Mouse (Mus musculus) heart, postnatal 14 days (tissue): ENCODE results near the gene Aldh3b3. TPM values are rescaled to one million over a fixed set of nuclear protein-coding genes. Genes with fewer than 3 reads are reported as not detected.
"Not testable (repeated sequence)": the region's sequence is repeated elsewhere in the genome, so short reads cannot be mapped to it uniquely, and the experiment has no call there.

ENCODE experiments used
- DNase-seq, 2 experiments: peaks; one replicate each; pipeline ENCODE4 v3.0.0; 2021 to 2022
- intact Hi-C: fragments of 180-260 bp; cut with DNase I; formaldehyde crosslinking; loops from one replicate; pipeline ENCODE4 v1.15.1; 2025
- total RNA-seq, 2 experiments: library from RNA; stranded (reverse); gene quantifications; 2 replicates each; pipeline ENCODE4 v1.2.3; 2021

Gene Aldh3b3
- total RNA-seq, 2 experiments from 2014 or later: 0.12 to 0.31 TPM

DNA sequence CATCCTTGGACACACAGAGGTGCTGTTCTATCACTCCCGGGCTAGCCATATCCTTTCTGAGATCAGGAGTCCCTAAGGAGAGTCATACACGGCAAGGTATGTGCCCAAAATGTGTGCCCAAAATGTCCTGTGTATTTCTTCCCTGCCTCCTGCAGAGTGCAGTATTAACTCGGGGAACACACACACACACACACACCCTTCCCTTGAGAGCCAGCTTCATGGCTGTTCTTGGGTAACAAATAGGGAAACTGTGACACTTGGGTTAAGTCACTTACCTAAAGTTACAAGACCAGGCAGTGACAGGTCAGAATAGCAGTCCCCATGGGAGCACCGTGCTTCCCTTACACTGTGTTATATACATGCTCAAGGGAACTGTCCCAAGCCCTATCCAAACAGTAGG lies 5.6 kb downstream of the Aldh3b3 start:
- DNase-seq: no peak
- intact Hi-C loops: no loop called here

DNA sequence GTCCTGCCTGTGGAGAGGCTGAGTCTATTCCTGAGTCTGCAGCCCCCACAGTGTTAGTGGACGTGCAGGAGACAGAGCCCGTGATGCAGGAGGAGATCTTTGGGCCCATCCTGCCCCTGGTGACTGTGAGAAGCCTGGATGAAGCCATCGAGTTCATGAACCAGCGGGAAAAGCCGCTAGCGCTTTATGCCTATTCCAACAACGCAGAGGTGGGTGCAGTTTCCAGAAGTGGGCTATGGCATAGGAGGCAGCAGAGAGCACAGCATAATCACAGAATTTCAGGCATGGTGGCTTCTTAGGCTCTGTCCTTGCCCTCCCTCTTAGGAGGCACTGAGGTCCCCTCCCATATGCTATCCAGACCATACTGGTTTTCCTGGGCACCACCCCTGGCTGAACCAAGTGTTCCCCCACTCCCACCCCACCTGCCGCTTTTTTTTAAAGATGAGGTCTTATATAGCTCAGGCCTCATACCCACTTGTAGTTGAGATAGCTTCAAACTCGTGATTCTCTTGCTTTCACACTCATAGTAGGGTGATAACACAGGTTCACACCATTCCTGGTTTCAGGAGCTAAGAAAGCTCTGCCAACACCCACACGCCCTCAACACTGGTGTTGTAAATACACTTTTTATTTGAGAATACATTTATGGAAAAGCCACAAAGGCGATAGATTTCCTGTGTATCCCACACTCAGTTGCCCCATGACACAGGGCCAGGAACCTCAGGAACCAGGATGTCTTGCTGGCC lies 8.1 kb downstream of the Aldh3b3 start:
- DNase-seq: no peak
- intact Hi-C loops: no loop called here

DNA sequence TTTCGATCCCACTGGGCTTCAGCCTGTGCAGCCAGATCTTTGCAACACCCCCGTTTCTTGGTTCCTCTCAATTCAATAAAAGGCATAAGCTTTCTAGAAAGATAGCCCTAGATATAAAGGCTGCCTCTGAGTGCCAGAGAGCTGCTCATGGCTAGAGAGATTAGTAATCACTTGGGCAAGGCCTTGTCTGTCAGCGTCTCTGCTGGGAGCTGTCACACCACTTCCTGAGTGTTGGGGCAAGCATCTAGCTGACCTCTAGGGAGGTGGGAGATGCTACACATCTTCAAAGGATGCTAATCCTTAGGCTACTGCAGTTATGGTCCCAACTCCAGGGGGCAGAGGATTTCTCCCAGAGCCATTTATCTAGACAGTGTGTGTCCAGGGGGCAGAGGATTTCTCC lies 8.8 kb downstream of the Aldh3b3 start:
- intact Hi-C loops: no loop called here
- DNase-seq: no peak

DNA sequence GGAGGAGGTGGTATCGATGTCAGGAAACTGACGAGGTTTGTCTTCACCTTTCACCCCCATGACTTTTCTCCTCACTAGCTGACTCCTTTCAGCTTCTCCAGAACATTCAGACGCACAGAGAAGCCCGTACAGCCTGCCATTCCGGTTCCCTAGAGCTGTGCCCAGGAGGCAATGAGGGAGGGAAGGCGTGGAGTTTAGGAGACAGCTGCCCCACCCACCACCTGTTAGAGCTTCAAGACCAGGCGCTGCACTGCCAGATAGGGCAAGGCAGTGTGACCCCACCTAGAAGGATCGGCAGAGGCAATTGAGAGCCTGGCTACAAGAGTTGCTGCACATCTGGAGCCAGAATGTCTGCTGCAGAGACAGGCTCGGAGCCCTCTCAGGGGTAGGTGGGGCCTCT lies 13.8 kb downstream of the Aldh3b3 start, which contains the start of gene Aldh3b2:
TSS of gene Aldh3b2 (plus strand) at position 100 of the 400 bp plus-strand sequence.
- DNase-seq: no peak
- intact Hi-C loops: loop anchor here (2.0 kb wide), 1 partner anchor 21 kb away; no protein-coding TSS in a partner anchor

DNA sequence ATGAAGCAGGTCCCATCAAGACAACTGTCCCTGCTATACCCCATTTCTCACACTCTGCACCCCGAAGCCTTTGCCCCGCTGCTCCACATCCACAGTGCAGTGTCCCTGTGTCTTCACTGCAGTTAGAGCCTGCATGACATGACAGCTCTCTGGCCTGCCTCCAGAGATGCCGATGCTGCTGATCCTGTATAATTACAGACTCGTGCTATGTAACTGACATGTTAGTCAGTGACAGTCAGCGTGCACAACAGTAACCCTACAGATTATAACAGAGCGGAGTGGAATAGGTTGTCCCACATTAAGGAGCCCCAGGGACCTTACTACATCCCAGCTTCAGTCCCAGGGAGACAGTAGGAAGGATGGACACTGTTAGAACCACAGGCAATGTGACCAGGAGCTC lies 16.2 kb downstream of the Aldh3b3 start:
- intact Hi-C loops, DNase-seq: not testable (repeated sequence)

DNA sequence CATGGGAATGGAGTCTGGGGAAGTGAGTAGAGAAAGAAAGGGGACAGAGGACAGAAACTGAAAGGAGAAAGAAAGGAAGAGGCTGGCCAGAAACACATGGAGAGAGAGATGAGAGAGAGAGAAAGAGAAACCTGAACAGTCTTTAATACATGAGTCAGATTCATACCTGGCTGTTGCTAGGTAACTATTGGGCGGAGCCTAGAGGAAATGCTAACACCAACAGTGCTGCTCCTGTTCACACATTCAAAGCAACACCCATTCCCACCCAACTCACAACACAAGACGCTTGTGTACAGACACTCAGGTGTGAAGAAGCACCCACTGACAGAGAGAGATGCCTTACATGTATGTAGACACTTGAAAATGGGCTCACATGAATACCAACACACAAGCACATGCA lies 17.4 kb downstream of the Aldh3b3 start:
- DNase-seq: no peak
- intact Hi-C loops: no loop called here

DNA sequence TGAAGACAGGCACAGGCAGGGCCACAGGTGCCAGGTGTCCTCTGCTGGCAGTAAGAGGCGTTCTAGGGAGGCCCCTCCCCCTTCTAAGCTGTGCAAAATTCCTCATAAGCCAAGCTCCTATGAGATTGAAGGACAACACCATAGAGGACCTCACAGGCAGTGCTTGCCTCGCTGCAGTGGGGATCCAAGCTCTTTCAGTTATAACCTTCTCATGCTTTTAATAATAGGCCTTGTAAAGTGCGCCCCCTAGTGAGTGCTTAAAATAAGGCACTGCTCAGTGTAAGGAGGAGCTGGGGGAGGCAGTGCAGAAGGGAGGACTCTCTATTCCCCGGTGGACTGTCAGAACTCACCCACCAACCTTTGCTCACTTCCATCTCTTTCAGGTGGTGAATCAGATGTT lies 21.9 kb downstream of the Aldh3b3 start:
- DNase-seq: peak; percentile 76 to 90
- intact Hi-C loops: loop anchor here (2.0 to 5.0 kb wide), 4 partner anchors 34 to 253 kb away; partner anchors contain the start of gene Kmt5b

DNA sequence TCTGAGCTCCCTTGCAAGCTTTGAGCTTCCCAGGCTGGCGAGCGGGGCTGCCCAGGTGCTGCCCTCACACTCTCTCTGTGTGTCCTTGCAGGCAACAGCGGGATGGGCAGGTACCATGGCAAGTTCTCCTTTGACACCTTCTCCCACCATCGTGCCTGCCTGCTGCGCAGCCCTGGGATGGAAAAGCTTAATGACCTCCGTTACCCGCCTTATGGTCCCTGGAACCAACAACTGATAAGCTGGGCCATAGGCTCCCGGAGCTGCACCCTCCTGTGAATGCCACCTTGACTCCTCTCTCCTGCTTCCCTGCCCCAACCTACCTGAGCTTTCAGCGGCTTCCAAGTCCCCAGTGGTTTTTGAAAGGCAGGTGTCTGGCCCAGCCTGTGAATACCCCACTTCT lies 22.5 kb downstream of the Aldh3b3 start:
- intact Hi-C loops: loop anchor here (2.0 to 5.0 kb wide), 4 partner anchors 34 to 254 kb away; partner anchors contain the start of gene Kmt5b
- no peak for DNase-seq

DNA sequence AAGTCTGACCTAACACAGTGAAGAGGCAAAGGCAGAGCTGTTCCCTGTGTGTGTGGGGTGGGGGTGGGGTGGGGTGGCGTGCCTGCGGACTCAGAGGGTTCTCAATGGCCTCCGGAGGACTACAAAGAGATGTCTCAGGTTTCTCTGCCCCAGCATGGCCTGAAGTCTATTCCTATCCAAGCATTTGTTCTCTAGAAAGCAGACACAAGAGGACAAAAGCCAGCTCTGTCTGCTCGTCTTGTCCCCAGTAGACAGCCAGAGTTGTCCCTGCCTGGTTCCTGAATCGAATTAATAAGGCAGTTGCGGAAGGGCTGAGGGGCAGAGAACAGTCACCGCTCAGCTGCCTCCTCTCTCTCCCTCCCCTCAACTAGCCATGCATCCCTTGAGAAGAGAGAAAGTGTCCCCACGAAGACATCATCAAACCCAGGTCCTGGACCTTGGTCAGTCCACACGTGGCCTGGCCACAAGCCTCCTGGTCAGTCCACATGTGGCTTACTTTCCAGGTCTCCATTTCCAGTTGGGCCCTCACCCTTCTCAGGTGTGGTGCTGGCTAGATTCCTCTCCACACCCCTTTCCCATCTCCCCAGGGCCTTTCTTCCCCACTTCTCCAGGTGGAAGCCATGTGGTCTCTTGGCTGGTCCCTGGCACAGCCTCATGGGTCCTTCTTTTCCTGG lies 25.2 kb downstream of the Aldh3b3 start:
- intact Hi-C loops: loop anchor here (5.0 kb wide), 3 partner anchors 96 to 256 kb away; partner anchors contain the start of gene Kmt5b
- DNase-seq: no peak

DNA sequence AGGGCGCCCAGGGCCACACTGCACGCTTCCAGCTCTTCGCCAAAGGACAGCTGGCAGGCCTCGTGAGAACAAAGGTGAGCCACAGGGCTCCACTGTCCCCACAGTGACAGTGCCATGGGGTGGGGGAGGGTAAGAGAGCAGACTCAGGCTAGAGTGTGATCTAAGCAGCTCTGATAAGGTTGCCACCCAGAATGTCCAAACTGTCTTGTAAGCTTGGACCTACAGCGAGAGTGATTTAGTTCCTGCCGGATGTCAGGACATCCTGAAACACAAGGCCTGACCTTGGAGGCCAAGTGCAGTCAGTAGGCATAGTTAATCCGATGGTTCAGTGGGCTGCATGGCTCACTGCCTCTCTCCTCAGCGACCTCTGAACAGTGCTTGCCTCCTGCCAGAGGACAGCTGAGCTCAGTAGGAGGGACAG lies 26.8 kb downstream of the Aldh3b3 start:
- intact Hi-C loops: no loop called here
- peak; percentile 45 to 60 for DNase-seq

DNA sequence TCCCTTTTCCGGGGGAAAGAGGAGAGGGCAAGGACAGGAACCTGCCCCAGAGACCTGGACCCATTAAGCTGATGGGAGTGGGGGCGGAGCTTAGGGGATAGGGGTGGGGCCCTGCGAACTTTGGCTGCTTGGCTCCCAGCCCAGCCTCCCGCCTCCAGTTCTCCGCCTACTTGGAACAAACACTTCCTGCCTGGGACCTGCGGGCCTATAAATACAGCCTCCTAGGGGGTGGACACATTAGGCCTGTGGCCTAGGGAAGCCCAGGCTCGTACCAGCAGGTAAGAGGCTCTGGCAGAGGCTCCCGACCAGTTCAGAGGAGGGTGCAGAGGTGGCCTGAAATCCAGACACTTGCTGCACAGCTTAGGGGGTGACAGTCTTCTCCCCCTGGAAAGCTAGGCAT lies 27.9 kb downstream of the Aldh3b3 start, which contains the start of gene Acy3:
TSS of gene Acy3 (plus strand) at position 237 of the 400 bp plus-strand sequence.
- peak; percentile 88 to 91 for DNase-seq
- intact Hi-C loops: no loop called here

DNA sequence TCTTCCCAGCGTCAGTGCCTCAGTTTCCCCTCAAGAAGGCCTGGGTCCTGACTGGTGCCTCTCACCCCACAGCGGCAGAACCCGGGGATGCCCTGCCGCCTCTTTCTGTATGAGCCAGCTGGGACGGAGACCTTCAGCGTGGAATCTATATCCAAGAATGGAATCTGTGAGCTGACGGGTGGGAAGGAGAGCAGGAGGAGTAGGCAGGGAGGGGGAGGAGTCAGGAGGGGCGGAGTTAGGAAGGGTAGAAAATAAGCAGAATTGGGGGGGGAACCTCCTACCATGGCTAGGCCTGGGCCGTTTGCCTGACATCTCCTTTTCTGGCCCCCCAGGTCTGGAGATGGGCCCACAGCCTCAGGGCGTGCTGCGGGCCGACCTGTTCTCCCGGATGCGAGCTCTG lies 29.6 kb downstream of the Aldh3b3 start:
- no peak for DNase-seq
- intact Hi-C loops: no loop called here

DNA sequence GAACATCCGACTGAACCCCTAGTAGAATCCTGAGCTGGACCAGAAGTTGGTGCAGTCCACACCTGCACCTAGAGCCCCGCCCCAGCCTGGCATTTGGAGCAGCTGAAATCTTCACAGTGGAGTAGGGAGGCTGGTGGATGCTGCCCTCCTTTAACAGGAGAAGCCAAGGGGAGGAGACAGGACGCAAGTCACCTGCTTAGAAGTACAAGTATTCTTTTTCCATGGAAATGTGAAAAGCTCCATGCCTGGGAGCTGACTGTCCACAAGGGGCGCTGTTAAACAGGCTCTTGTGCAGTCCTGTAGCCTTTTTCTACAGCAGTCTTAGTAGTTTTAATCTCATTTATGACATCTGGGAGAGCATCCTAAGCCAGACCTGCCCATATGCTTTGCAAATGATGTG lies 30.3 kb downstream of the Aldh3b3 start:
- no peak for DNase-seq
- intact Hi-C loops: no loop called here

DNA sequence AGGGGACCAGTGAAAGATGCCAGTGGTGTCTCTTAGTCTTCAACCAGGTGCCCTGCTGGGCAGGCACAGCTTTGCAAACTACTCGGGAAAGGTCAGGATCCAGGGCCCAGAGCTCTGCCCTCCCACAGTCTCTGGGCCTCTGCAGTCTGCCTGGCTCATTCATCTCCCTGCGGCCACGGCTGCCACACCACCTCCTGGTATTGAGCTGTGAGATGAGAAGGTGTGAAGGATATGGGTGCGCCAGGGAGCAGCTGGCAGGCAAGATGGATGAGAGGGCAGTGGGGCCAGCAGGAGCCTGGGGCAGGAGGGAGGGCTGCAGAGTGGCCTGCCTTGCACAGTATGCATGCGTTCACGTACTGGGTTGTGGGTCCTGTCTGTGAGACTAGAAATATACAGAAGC lies 32.4 kb downstream of the Aldh3b3 start:
- intact Hi-C loops: no loop called here

DNA sequence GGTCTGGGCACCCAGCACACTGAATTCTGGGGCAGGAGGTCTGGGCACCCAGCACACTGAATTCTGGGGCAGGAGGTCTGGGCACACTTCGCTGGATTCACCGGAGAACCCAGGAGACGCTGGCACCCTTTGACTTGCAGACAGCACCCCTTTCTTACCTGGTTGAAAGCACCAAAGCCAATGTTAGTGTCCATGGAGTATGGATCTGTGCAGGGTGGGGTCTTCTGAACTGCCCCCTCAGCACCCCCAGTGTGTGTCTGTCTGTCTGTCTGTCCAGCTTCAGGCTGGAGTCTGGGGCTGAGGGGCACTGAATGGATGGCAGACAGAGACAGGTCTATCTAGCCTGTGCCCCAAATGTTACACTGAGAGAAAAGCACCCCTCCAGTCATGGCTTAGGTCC lies 33.1 kb downstream of the Aldh3b3 start:
- no peak for DNase-seq
- intact Hi-C loops: no loop called here

More for the DNA sequence above, 32.4 kb downstream of the Aldh3b3 start:
- DNase-seq: no peak

DNA sequence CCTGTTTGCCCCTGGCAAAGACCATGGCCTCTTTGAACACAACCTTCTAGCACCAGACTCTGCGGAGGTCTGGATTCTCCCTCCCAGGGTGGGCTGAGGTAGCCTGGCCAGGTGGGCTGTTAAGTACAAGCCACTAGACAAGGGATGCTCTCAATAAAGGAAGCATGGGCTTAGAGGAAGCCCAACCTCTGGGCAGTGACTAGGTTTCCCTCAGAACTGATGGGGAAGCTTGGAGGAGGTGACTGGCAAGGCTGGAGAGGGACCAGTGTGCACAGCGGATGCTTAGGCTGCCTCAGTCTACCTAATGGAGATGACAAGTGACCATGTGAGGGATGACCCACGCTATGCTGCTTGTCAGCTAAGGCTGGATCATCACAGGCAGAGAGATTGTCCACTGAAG lies 33.5 kb downstream of the Aldh3b3 start:
- intact Hi-C loops: no loop called here
- DNase-seq: no peak

DNA sequence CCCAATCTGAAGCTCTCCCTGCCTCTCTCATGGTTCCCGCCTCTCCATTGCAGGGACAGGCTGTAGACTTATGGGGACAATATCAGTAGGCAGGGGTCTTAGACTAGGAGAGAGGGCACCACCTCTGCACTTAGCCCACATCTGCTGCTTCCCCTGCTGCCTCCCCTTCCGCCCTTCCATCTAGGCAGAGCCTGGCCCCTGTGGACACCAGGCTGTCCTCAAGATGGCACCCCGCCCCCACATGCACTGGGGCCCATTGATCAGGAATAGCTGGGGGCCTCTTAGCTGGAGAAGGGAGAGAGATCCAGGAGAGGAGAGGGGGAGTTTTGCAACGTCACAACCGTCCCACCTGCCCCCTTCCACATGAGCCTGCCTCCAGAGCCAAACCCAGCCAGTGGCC lies 34.0 kb downstream of the Aldh3b3 start, which contains the start of gene Tbx10:
TSS of gene Tbx10 (plus strand) at position 337 of the 400 bp plus-strand sequence.
- intact Hi-C loops: no loop called here

DNA sequence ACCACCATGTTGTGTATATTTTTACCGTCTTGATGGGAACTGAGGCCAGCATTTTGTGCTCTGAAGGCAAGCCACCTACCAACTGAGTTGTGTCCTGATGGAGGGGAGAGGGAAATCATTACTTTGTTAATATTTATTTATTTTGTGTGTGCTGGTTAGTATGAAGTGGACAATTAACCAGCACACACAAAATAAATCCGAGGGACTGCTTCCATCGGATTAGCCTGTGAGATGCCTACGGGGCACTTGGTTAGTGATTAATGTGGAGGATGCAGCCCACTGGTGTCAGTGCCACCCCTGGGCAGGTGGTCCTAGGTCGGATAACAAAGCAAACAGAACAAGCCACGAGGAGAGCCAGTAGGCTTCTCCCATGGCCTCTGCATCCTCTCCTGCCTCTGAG lies 36.5 kb downstream of the Aldh3b3 start:
- intact Hi-C loops: no loop called here
- no peak for DNase-seq

More for the DNA sequence above, 34.0 kb downstream of the Aldh3b3 start, which contains the start of gene Tbx10:
- no peak for DNase-seq

DNA sequence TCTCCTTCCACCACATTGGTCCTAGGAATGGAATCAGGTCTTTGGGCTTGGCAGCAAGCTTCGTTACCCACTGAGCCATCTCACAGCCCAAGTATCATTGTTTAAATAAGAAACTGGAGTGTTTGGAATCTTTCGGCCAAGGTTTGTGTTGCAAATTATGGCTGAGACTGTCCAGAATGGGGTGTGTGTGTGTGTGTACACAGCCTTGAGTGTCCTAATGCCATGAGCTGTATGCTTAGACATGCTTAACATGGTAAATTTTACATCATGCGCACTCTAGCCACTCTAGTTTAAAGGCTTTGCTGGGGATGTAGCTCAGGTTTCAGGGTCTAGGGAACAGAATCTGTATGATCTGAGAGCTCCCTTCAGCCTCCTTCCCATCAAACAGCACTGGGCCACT lies 37.1 kb downstream of the Aldh3b3 start:
- DNase-seq: no peak

DNA sequence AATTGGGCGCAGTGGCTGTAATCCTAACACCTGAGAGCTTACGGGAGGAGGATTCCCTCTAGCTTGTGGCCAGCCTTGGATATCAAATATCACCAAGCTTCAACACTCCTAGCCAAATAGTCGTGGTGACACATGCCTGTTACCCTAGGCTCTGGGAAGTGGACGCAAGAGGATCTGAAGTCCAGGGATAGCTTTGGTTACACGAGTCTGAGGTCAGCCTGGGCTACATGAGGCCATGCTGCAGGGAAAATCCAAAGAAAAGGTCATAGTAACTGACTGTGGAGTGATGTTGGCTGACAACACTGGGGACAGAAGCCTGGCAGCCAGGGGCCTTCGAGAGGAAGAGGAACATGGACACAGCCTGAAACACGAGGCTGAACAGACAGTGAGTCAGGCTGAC lies 37.7 kb downstream of the Aldh3b3 start:
- no peak for DNase-seq
- intact Hi-C loops: no loop called here

More for the DNA sequence above, 37.1 kb downstream of the Aldh3b3 start:
- intact Hi-C loops: no loop called here

DNA sequence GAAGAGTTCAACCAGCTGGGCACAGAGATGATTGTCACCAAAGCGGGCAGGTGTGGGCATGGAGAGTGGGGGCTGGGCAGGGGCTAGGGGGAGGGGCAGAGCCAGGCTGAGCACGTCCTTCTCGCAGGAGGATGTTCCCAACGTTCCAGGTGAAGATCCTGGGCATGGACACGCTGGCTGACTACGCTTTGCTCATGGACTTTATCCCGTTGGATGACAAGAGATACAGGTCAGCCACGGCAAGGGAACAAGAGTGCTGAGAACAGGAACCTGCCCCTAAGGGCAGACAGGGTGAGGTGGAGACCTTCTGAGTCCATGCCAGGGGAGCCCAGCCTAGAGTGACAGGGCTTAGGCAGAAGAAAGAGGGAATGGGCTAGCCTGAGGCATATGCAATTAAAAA lies 38.3 kb downstream of the Aldh3b3 start:
- DNase-seq: no peak
- intact Hi-C loops: no loop called here
